Mouse (Mus musculus): Measurements from ENCODE around the gene Cst6. TPM values are rescaled to one million over a fixed set of nuclear protein-coding genes. Genes with fewer than 3 reads are reported as not detected.

The Cst6 gene
- polyA plus RNA-seq, 1 experiment from 2014 or later = not detected

GRCm38 (mm10) chr19:5348526-5349501 is 560 bp downstream of the Cst6 start:
- peak overlapping the region; percentile 47 for H3K4me3 ChIP-seq (replicated peaks)
- H3K36me3 ChIP-seq (replicated peaks) = no peaks in the 10 kb centered on the region
- H3K9ac ChIP-seq = peak overlapping the region; percentile 46
- no peak for ATAC-seq (ENCODE audit: insufficient read depth)
- no peak overlapping the region for H3K27ac ChIP-seq (replicated peaks)
- H3K9me3 ChIP-seq (replicated peaks) = no peaks in the 10 kb centered on the region
- peaks cover 5% of the 10 kb centered on the region; the same call in 1 of the 2 replicates for H3K27me3 ChIP-seq
- H3K4me2 ChIP-seq = peak overlapping the region; percentile 76
- 5% methylated on average over 34 of the region's 34 CpGs for WGBS (ENCODE audit: insufficient replicate concordance)
- H3K4me1 ChIP-seq (replicated peaks) = peaks cover 6% of the 10 kb centered on the region

GRCm38 (mm10) chr19:5348064-5348463 is 1.3 kb downstream of the Cst6 start:
- no peak overlapping the region for H3K4me2 ChIP-seq
- no peak for ATAC-seq (ENCODE audit: insufficient read depth)
- H3K9me3 ChIP-seq (replicated peaks) = no peaks in the 10 kb centered on the region
- no peak overlapping the region for H3K4me3 ChIP-seq (replicated peaks)
- H3K4me1 ChIP-seq (replicated peaks) = peaks cover 6% of the 10 kb centered on the region
- H3K36me3 ChIP-seq (replicated peaks) = no peaks in the 10 kb centered on the region
- peaks cover 5% of the 10 kb centered on the region; the same call in 1 of the 2 replicates for H3K27me3 ChIP-seq
- 63% methylated on average over 6 of the region's 6 CpGs for WGBS (ENCODE audit: insufficient replicate concordance)
- H3K9ac ChIP-seq = no peak overlapping the region
- no peak overlapping the region for H3K27ac ChIP-seq (replicated peaks)

- Histone ChIP-seq H3K9ac (no peak overlapping the region), H3K9me3 (replicated peaks) (no peaks in the 10 kb centered on the region), H3K27me3 (peaks cover 5% of the 10 kb centered on the region; the same call in 1 of the 2 replicates), H3K4me2 (no peak overlapping the region), H3K4me3 (replicated peaks) (no peak overlapping the region), H3K27ac (replicated peaks) (no peak overlapping the region), H3K4me1 (replicated peaks) (peaks cover 6% of the 10 kb centered on the region), H3K36me3 (replicated peaks) (no peaks in the 10 kb centered on the region)
- 56% methylated on average over 6 of the region's 6 CpGs for WGBS (ENCODE audit: insufficient replicate concordance)
- ATAC-seq (ENCODE audit: insufficient read depth) = no peak
Measured at GRCm38 (mm10) chr19:5345297-5346131, 3.9 kb downstream of the Cst6 start.

- Histone ChIP-seq H3K36me3 (replicated peaks) (no peaks in the 10 kb centered on the region), H3K27me3 (no peaks in the 10 kb centered on the region; the same call in 1 of the 2 replicates), H3K9ac (no peak overlapping the region), H3K27ac (replicated peaks) (no peak overlapping the region), H3K4me3 (replicated peaks) (no peak overlapping the region), H3K9me3 (replicated peaks) (no peaks in the 10 kb centered on the region), H3K4me2 (no peak overlapping the region), H3K4me1 (replicated peaks) (no peaks in the 10 kb centered on the region)
- no peak for ATAC-seq (ENCODE audit: insufficient read depth)
- WGBS (ENCODE audit: insufficient replicate concordance) = 79% methylated on average over 7 of the region's 7 CpGs
Measured at GRCm38 (mm10) chr19:5341360-5341759, 8.0 kb downstream of the Cst6 start.

- WGBS (ENCODE audit: insufficient replicate concordance) = 13% methylated on average over 5 of the region's 5 CpGs
- ATAC-seq (ENCODE audit: insufficient read depth) = no peak
- Histone ChIP-seq H3K4me2 (no peak overlapping the region), H3K9me3 (replicated peaks) (no peaks in the 10 kb centered on the region), H3K27me3 (no peaks in the 10 kb centered on the region; the same call in 1 of the 2 replicates), H3K36me3 (replicated peaks) (no peaks in the 10 kb centered on the region), H3K27ac (replicated peaks) (no peak overlapping the region), H3K9ac (no peak overlapping the region), H3K4me1 (replicated peaks) (no peaks in the 10 kb centered on the region), H3K4me3 (replicated peaks) (no peak overlapping the region)
Measured at GRCm38 (mm10) chr19:5337975-5338374, 11.4 kb downstream of the Cst6 start.

- 70% methylated on average over 6 of the region's 6 CpGs for WGBS (ENCODE audit: insufficient replicate concordance)
- no peak for ATAC-seq (ENCODE audit: insufficient read depth)
- Histone ChIP-seq H3K27ac (replicated peaks) (no peak within 1 kb of the TSS), H3K9ac (no peak within 1 kb of the TSS), H3K4me1 (replicated peaks) (no peaks in the 10 kb centered on the region), H3K27me3 (no peaks in the 10 kb centered on the region), H3K4me3 (replicated peaks) (no peak within 1 kb of the TSS), H3K36me3 (replicated peaks) (no peaks in the 10 kb centered on the region), H3K9me3 (replicated peaks) (no peaks in the 10 kb centered on the region), H3K4me2 (no peak within 1 kb of the TSS)
Measured at GRCm38 (mm10) chr19:5335441-5335840, 13.9 kb downstream of the Cst6 start, which contains the start of gene Catsper1. Gene Catsper1 (plus strand): TSS chr19:5335741.

- ATAC-seq (ENCODE audit: insufficient read depth) = no peak
- Histone ChIP-seq H3K9me3 (replicated peaks) (no peaks in the 10 kb centered on the region), H3K36me3 (replicated peaks) (no peaks in the 10 kb centered on the region), H3K4me2 (no peak overlapping the region), H3K9ac (no peak overlapping the region), H3K27me3 (no peaks in the 10 kb centered on the region), H3K4me1 (replicated peaks) (no peaks in the 10 kb centered on the region), H3K4me3 (replicated peaks) (no peak overlapping the region), H3K27ac (replicated peaks) (no peak overlapping the region)
- WGBS (ENCODE audit: insufficient replicate concordance) = 57% methylated on average over 5 of the region's 5 CpGs
Measured at GRCm38 (mm10) chr19:5334741-5335140, 14.6 kb downstream of the Cst6 start.

GRCm38 (mm10) chr19:5327970-5328369 is 21.4 kb downstream of the Cst6 start:
- 71% methylated on average over 19 of the region's 19 CpGs for WGBS (ENCODE audit: insufficient replicate concordance)
- no peaks in the 10 kb centered on the region for H3K36me3 ChIP-seq (replicated peaks)
- no peak for ATAC-seq (ENCODE audit: insufficient read depth)

GRCm38 (mm10) chr19:5323801-5324200 is 25.6 kb downstream of the Cst6 start:
- WGBS (ENCODE audit: insufficient replicate concordance) = 38% methylated on average over 17 of the region's 17 CpGs
- no peaks in the 10 kb centered on the region for H3K9me3 ChIP-seq (replicated peaks)
- H3K4me1 ChIP-seq (replicated peaks) = no peaks in the 10 kb centered on the region
- no peak overlapping the region for H3K27ac ChIP-seq (replicated peaks)
- no peak for ATAC-seq (ENCODE audit: insufficient read depth)
- H3K36me3 ChIP-seq (replicated peaks) = no peaks in the 10 kb centered on the region
- no peak overlapping the region for H3K9ac ChIP-seq
- H3K4me3 ChIP-seq (replicated peaks) = no peak overlapping the region
- H3K27me3 ChIP-seq = no peaks in the 10 kb centered on the region
- H3K4me2 ChIP-seq = no peak overlapping the region

More at GRCm38 (mm10) chr19:5327970-5328369, 21.4 kb downstream of the Cst6 start:
- no peaks in the 10 kb centered on the region for H3K4me1 ChIP-seq (replicated peaks)
- no peak overlapping the region for H3K27ac ChIP-seq (replicated peaks)
- no peaks in the 10 kb centered on the region for H3K9me3 ChIP-seq (replicated peaks)
- H3K9ac ChIP-seq = no peak overlapping the region
- H3K4me2 ChIP-seq = no peak overlapping the region
- no peaks in the 10 kb centered on the region for H3K27me3 ChIP-seq
- no peak overlapping the region for H3K4me3 ChIP-seq (replicated peaks)

- H3K36me3 ChIP-seq (replicated peaks) = no peaks in the 10 kb centered on the region
- no peak overlapping the region for H3K9ac ChIP-seq
- no peak for ATAC-seq (ENCODE audit: insufficient read depth)
- H3K4me2 ChIP-seq = no peak overlapping the region
- H3K27me3 ChIP-seq = no peaks in the 10 kb centered on the region; the same call in 1 of the 2 replicates
- H3K4me3 ChIP-seq (replicated peaks) = no peak overlapping the region
- H3K27ac ChIP-seq (replicated peaks) = no peak overlapping the region
- H3K4me1 ChIP-seq (replicated peaks) = no peaks in the 10 kb centered on the region
- 64% methylated on average over 8 of the region's 8 CpGs for WGBS (ENCODE audit: insufficient replicate concordance)
- 0 out of 2 replicates have a peak, but pooled peaks cover 4% of the 10 kb centered on the region for H3K9me3 ChIP-seq (replicated peaks)
Measured at GRCm38 (mm10) chr19:5313189-5313588, 36.2 kb downstream of the Cst6 start.

- no peak overlapping the region for H3K27ac ChIP-seq (replicated peaks)
- H3K27me3 ChIP-seq = peaks cover 31% of the 10 kb centered on the region
- H3K36me3 ChIP-seq (replicated peaks) = no peaks in the 10 kb centered on the region
- 64% methylated on average over 7 of the region's 7 CpGs for WGBS (ENCODE audit: insufficient replicate concordance)
- no peak overlapping the region for H3K4me2 ChIP-seq
- H3K4me3 ChIP-seq (replicated peaks) = no peak overlapping the region
- H3K4me1 ChIP-seq (replicated peaks) = peaks cover 6% of the 10 kb centered on the region; the same call in 1 of the 2 replicates
- H3K9ac ChIP-seq = no peak overlapping the region
- ATAC-seq (ENCODE audit: insufficient read depth) = no peak
- H3K9me3 ChIP-seq (replicated peaks) = no peaks in the 10 kb centered on the region
Measured at GRCm38 (mm10) chr19:5309025-5309424, 40.3 kb downstream of the Cst6 start.

Measured in liver, embryonic 15.5 days (tissue).